Mouse (Mus musculus) neural tube, embryonic 12.5 days (tissue): ENCODE measurements around the gene Nagpa. TPM values are rescaled to one million over a fixed set of nuclear protein-coding genes. Genes with fewer than 3 reads are reported as not detected.
"Not testable (repeated sequence)": the region's sequence is repeated elsewhere in the genome, so short reads cannot be mapped to it uniquely, and the experiment has no call there.

Experiments used
- ATAC-seq: fragments of 200-750 bp; cut with Nextera tagmentation; 2 replicates; pipeline ENCODE4 v1.8.0; 2017; ENCODE audit warnings: low read depth, mild to moderate bottlenecking, moderate TSS enrichment, moderate library complexity; ENCODE audit not compliant: low FRiP score
- H3K27ac ChIP-seq: fragments of 300-500 bp; sonication (generic); 2 replicates; pipeline ENCODE4 v1.5.1; 2016
- H3K27me3 ChIP-seq: fragments of 300-500 bp; sonication (generic); replicated peaks from 2 replicates; pipeline ENCODE4 v1.6.1; 2016; ENCODE audit warnings: mild to moderate bottlenecking
- H3K36me3 ChIP-seq: fragments of 300-500 bp; sonication (generic); 2 replicates; pipeline ENCODE4 v1.6.1; 2016; ENCODE audit warnings: mild to moderate bottlenecking
- H3K4me1 ChIP-seq: fragments of 300-500 bp; sonication (generic); 2 replicates; pipeline ENCODE4 v1.6.1; 2016
- H3K4me2 ChIP-seq: fragments of 300-500 bp; sonication (generic); replicated peaks from 2 replicates; pipeline ENCODE4 v1.6.1; 2016; ENCODE audit warnings: mild to moderate bottlenecking
- H3K4me3 ChIP-seq: fragments of 300-500 bp; sonication (generic); 2 replicates; pipeline ENCODE4 v1.5.1; 2016
- H3K9ac ChIP-seq: fragments of 300-500 bp; sonication (generic); 2 replicates; pipeline ENCODE4 v1.6.1; 2016; ENCODE audit warnings: mild to moderate bottlenecking
- H3K9me3 ChIP-seq: fragments of 300-500 bp; sonication (generic); 2 replicates; pipeline ENCODE4 v1.6.1; 2016; ENCODE audit warnings: mild to moderate bottlenecking
- WGBS: fragments of 180-500 bp; shearing (Covaris S2); methylation state at CpG from one replicate; pipeline ENCODE4 v1.1.7; 2016; 5-methylcytosine and 5-hydroxymethylcytosine counted together
- polyA plus RNA-seq: library from polyadenylated mRNA; unstranded; fragments of >200 nt; fragmentation: Nextera tagmentation; extraction: Ambion mirVana; gene quantifications from 2 replicates; pipeline ENCODE4 v1.2.1, GENCODE M21; 2016

Nagpa gene
- polyA plus RNA-seq, result 12.2 and 12.6 TPM in 2 replicates

DNA sequence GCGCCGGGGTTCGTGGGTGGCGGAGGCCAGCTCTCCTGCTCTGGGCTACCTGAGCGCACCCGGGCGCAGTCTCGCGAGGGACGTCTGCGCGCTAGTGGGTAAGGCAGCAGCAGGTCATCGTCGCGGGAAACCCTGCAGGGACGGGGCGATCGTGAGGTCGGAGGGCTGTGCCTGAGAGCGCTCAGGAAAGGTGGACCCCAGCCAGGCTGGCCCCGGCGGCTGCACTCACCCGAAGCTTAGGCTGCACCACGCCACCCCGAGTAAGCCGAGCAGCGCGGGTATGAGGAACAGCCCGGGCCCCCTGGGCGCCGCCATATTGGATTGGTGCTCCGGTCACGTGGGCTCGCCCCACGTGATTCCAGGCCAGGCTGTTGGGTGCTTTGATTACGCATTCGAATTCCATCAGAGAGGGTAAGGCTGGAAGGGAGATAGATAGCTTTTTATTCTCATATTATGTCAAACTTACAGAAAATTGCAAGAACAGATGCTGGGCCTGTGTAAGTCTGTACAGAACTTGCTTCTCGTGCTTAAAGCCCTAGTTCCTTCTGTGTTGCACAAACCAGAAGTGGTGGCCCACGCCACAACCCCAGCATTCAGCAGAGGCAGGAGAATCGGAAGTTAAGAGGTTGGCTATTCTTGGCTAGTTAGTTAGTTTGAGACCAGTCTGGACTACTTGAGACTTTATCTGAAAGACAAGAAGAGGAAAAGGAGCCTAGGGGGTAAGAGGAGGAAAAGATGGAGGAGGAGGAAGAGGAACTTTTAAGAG is at the start of gene Nagpa:
Gene Nagpa (minus strand): TSS at position 345 of the 766 bp plus-strand sequence.
- Histone ChIP-seq H3K9me3 (no peaks in the 10 kb centered on the region), H3K4me2 (peak within 1 kb of the TSS; percentile 99), H3K36me3 (0 out of 2 replicates have a peak, but pooled peaks cover 5% of the 10 kb centered on the region), H3K4me3 (peak within 1 kb of the TSS; percentile 82), H3K9ac (peak within 1 kb of the TSS; percentile 61), H3K4me1 (peaks cover 8% of the 10 kb centered on the region; the same call in 1 of the 2 replicates), H3K27ac (no peak within 1 kb of the TSS), H3K27me3 (0 out of 2 replicates have a peak, but pooled peaks cover 6% of the 10 kb centered on the region)
- peak; percentile 89 for ATAC-seq
- WGBS, result 4% methylated on average over 40 of the region's 40 CpGs

DNA sequence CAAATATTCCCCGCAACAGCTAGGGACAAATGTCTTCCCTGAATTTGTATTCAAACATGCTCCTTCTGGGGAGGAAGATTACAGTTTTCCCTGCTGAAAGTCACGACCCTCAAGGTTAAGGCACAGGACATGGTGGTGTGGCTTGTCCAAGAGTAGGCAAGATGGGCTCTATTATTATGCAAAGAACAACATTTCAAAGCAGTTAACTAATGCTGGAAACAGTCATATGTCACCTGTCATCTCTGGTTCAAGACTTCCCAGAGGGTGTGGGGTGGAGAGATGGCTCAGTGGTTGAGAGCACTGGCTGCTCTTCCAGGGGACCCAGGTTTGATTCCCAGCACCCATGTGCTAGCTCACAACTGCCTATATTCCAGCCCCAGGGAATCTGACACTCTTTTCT is 48.4 kb upstream of the Nagpa start:
- peaks cover 20% of the 10 kb centered on the region for H3K36me3 ChIP-seq
- no peaks in the 10 kb centered on the region for H3K9me3 ChIP-seq
- no peak overlapping the region for H3K4me3 ChIP-seq
- no peak overlapping the region for H3K27ac ChIP-seq
- no peak overlapping the region for H3K9ac ChIP-seq
- no peak overlapping the region for H3K4me2 ChIP-seq
- H3K4me1 ChIP-seq, result peaks cover 13% of the 10 kb centered on the region; the same call in 1 of the 2 replicates
- no peaks in the 10 kb centered on the region for H3K27me3 ChIP-seq
- WGBS, result 94% methylated on average over 2 of the region's 2 CpGs
- no peak for ATAC-seq

DNA sequence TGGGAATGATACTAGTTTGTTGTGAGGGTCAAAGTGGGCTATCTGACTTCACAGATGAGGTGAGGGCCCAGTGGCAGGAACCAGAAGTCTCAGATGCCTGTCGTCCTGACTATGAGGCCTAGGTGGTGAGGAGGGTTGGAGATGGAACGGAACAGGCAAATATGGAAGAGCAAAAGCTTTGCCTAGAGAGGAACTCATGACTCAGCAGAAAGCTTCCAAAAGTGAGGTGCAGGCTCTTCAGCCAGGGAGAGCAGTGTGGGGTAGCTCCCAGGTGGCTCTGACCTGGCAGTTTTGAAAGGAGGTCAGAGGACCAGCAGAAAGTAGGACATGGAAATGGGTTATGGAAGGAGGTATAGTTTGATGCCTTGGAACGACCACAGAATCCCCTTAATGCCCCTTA is 47.1 kb upstream of the Nagpa start:
- Histone ChIP-seq H3K4me3 (no peak overlapping the region), H3K9ac (no peak overlapping the region), H3K4me2 (no peak overlapping the region), H3K36me3 (peaks cover 28% of the 10 kb centered on the region), H3K27ac (no peak overlapping the region), H3K4me1 (peaks cover 13% of the 10 kb centered on the region; the same call in 1 of the 2 replicates), H3K27me3 (no peaks in the 10 kb centered on the region), H3K9me3 (no peaks in the 10 kb centered on the region)
- WGBS, result 89% methylated on average over 3 of the region's 3 CpGs
- ATAC-seq, result no peak

DNA sequence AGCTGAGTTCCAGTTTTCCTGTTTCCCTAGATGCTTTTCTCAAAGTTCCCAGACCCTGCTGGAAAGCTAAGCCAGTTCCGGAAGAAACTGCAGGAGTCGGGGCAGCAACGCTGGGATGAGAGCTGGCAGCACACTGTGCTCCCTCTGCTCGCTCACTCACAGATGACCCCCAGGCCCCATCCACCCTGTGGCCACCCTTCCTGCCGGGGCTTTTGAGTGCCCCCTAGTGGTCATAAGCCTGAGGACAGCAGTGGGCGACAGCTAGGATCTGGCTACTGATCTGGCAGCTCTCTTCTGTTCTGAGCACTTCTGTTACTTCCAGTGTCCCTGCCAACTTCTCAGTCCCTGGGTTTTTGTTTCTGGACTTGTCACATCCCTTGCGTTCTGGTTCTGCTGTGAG is 40.6 kb upstream of the Nagpa start:
- Histone ChIP-seq H3K4me1 (no peaks in the 10 kb centered on the region), H3K27me3 (no peaks in the 10 kb centered on the region), H3K36me3 (peaks cover 71% of the 10 kb centered on the region), H3K27ac (no peak overlapping the region), H3K9ac (no peak overlapping the region), H3K4me2 (no peak overlapping the region), H3K4me3 (no peak overlapping the region), H3K9me3 (no peaks in the 10 kb centered on the region)
- no peak for ATAC-seq
- 38% methylated on average over 7 of the region's 7 CpGs for WGBS

DNA sequence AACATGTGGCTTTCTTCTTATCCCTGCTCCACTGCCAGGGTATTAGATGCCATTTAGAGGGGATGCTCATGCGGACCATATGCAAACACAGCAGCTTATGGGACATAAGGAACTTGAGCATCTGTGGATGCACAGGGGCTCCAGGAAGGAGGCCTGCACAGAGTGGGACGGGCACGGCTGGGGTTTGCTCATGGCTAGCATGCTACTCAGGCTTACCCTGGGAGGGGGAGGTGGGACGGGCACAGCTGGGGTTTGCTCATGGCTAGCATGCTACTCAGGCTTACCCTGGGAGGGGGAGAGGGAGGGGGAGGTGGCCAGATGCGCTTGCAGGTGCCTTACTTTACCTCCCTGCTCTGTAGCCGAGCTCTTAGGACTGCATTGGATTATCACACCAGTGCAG is 39.1 kb upstream of the Nagpa start:
- no peak overlapping the region for H3K4me3 ChIP-seq
- H3K27ac ChIP-seq, result no peak overlapping the region
- peaks cover 63% of the 10 kb centered on the region for H3K36me3 ChIP-seq
- 84% methylated on average over 6 of the region's 6 CpGs for WGBS
- ATAC-seq, result no peak
- H3K4me2 ChIP-seq, result no peak overlapping the region
- H3K27me3 ChIP-seq, result no peaks in the 10 kb centered on the region
- no peak overlapping the region for H3K9ac ChIP-seq
- H3K4me1 ChIP-seq, result no peaks in the 10 kb centered on the region
- no peaks in the 10 kb centered on the region for H3K9me3 ChIP-seq

DNA sequence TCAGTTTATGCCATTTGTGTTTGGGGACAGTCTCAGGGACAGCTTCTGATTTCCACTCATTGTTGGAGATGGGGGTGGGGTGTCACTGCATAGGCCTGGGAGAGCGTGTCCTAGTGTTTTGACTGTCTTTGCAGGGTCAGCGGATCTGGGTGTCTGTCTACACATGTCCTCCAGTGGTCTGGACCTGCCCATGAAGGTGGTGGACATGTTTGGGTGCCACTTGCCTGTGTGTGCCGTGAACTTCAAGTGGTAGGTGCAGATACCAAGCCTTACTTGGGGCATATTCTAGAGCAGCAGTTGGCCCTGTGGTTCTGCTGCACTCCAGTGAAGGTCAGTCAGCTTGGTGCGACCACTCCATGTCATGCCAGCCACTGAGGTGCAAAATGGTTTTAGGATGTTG is 38.5 kb upstream of the Nagpa start:
- 94% methylated on average over 4 of the region's 4 CpGs for WGBS
- H3K9ac ChIP-seq, result no peak overlapping the region
- no peak for ATAC-seq
- no peaks in the 10 kb centered on the region for H3K4me1 ChIP-seq
- peaks cover 58% of the 10 kb centered on the region for H3K36me3 ChIP-seq
- no peaks in the 10 kb centered on the region for H3K27me3 ChIP-seq
- H3K4me3 ChIP-seq, result no peak overlapping the region
- H3K27ac ChIP-seq, result no peak overlapping the region
- no peaks in the 10 kb centered on the region for H3K9me3 ChIP-seq
- no peak overlapping the region for H3K4me2 ChIP-seq

DNA sequence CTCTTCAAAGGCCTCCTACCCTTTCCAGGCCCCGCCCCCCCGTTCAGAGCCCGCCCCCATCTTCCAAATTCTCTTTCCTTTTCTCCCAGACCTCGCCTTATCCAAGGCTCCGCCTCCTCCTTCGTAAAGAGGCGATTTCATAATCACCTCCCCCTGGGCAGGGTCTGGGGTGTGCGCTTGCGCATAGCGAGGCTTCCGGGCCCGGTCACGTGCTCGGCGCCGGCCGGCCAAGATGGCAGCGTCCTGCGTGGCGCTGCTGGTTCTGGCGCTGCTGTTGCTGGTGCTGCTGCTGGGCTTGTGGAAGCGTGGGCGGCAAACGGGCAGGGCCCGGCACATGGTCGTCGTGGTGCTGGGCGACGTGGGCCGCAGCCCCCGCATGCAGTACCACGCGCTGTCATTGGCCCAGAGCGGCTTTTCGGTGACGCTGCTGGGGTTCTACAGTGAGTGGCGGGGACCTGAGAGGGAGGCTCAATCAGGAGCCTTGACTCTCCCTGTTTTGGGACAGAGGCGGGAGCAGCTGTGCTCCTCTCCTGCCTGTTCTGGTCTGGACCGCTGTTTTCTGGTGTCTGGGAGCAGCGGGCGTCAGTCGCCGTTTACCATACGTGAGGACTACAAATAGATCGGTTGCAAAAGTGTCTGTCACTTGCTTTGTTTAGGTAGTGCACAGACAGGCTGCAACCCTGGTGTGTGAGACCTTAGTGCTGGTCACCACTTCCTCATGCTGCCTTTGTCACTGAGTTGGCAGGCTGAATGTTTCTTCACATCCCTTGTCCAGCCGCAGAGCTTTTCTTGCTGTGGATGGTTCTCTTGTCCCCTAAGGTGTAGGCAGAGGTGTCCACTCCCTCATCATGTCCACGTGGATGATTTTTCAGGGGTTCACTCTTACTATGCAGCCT is 29.9 kb upstream of the Nagpa start, which contains the start of gene Alg1:
Gene Alg1 (plus strand): TSS at position 204 of the 896 bp plus-strand sequence.
- peak; percentile 93 for ATAC-seq
- peak within 1 kb of the TSS; percentile 78 for H3K9ac ChIP-seq
- H3K4me2 ChIP-seq, result peak within 1 kb of the TSS; percentile 73
- WGBS, result 2% methylated on average over 47 of the region's 47 CpGs
- H3K27ac ChIP-seq, result no peak within 1 kb of the TSS
- no peaks in the 10 kb centered on the region for H3K27me3 ChIP-seq
- no peaks in the 10 kb centered on the region; the same call in 1 of the 2 replicates for H3K36me3 ChIP-seq
- peak within 1 kb of the TSS; percentile 80 for H3K4me3 ChIP-seq
- H3K4me1 ChIP-seq, result peaks cover 8% of the 10 kb centered on the region
- no peaks in the 10 kb centered on the region for H3K9me3 ChIP-seq

DNA sequence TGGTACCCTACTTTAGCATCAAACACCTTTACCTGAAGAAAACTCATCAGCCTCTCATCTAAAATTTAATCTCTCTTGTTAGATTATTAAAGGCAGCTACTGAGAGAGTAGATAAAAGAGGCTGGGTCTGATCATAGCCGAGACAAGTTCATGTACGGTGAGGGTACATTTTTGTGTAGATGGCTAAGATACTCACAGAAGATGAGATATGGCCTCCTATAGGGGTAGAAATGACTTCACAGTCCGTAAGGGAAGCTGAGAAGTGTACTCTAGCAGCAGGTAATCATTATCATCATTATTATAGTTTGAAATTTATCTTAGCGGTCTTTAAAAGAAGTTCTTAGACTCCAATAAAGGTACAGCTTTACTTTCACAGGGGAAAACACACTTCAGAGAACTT is 29.2 kb upstream of the Nagpa start:
- ATAC-seq, result no peak
- Histone ChIP-seq H3K27me3 (no peaks in the 10 kb centered on the region), H3K36me3 (no peaks in the 10 kb centered on the region), H3K4me3 (0 out of 2 replicates have a peak overlapping the region, but pooled peaks have one; percentile 80), H3K27ac (no peak overlapping the region), H3K9ac (no peak overlapping the region), H3K4me2 (peak overlapping the region; percentile 73), H3K4me1 (peaks cover 8% of the 10 kb centered on the region), H3K9me3 (no peaks in the 10 kb centered on the region)
- 76% methylated on average over 4 of the region's 4 CpGs for WGBS

DNA sequence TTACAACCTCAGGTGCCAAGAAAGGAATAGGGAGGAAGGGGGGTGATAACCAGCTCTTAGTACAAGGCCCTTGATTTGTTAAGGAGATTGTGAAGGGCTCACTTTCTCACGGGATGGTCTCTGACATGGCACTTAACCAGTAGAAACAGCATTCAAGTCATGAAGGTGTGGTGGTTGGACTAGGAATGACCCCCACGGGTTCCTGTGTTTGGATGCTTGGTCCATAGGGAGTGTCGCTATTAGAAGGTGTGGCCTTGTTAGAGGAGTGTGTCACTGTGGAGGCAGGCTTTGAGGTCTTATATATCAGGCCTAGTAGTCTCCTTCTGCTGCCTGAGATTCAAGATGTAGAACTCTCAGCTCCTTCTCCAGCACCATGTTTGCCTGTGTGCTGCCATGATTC is 24.3 kb upstream of the Nagpa start:
- not testable (repeated sequence) for H3K4me3 ChIP-seq, H3K27ac ChIP-seq, H3K4me1 ChIP-seq, H3K36me3 ChIP-seq, H3K27me3 ChIP-seq, H3K4me2 ChIP-seq, H3K9ac ChIP-seq, H3K9me3 ChIP-seq, ATAC-seq
- WGBS, result 80% methylated on average over 3 of the region's 3 CpGs

DNA sequence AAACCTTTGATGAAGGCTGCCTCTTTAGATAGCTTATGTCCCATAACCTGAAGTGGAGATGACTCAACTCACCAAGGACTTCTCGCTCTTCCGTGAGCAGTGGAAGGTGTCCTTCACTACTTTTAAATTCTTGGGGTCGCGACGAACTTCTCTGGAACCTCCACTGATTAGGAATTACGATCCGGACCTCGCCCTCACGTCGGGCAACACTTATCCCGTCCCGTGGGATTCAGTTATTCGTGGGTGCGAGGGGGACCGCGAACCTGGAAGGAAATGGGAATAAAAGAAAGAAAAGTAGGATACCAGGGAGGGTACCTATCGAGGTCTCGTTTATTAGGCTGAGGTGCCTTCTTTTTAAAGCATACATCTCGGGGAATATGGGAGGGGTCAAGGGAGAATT is 23.7 kb upstream of the Nagpa start:
- not testable (repeated sequence) for H3K4me2 ChIP-seq, ATAC-seq
- 82% methylated on average over 19 of the region's 19 CpGs for WGBS

DNA sequence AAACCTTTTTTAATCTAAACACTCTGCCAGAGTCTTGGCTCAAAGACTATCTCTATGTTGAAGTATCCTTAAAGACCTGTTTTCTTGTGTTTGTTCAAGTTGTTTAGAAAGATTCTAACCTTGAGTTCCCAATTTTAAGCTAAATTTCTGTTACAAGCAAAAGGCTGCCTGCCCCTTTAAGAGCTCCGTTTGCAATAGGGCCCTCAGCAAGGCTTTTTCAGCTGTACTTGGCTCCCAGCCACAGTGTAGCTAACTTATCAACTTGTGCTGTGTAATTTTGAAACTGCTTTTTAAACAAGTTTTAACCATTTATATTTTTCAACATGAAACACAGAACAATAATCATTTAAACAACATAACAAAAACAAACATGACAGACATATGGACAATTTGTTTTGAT is 22.7 kb upstream of the Nagpa start:
- not testable (repeated sequence) for H3K4me1 ChIP-seq, ATAC-seq
- WGBS, result 18% methylated on average over 1 of the region's 1 CpGs

More for the DNA sequence above, 23.7 kb upstream of the Nagpa start:
- H3K36me3 ChIP-seq, H3K27me3 ChIP-seq, H3K4me1 ChIP-seq, H3K4me3 ChIP-seq, H3K27ac ChIP-seq, H3K9ac ChIP-seq, H3K9me3 ChIP-seq: not testable (repeated sequence)

DNA sequence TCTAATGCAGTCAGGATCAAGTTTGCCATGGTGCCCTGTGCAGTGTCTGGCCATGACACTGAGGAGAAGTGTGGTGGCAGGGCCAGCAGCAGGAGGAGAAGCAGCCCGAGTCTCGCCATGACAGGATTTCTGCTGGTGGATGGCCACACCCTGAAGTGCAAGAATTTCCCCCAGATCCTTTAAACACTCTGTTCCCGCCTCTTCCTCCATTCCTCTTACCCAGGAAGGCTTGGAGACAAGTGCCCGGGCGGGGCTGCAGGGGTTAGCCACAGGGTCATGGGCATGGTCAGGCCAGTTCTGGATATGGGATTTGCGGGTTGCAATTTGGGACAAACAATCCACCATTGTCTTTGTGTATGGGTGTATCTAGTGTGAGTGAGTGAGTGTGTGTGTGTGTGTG is 18.3 kb upstream of the Nagpa start, which contains the start of gene AU021092:
Gene AU021092 (minus strand): TSS at position 160 of the 400 bp plus-strand sequence.
- no peaks in the 10 kb centered on the region for H3K4me1 ChIP-seq
- H3K9ac ChIP-seq, result no peak within 1 kb of the TSS
- H3K9me3 ChIP-seq, result no peaks in the 10 kb centered on the region
- H3K27ac ChIP-seq, result no peak within 1 kb of the TSS
- H3K4me3 ChIP-seq, result no peak within 1 kb of the TSS
- no peak for ATAC-seq
- no peaks in the 10 kb centered on the region for H3K36me3 ChIP-seq
- WGBS, result 76% methylated on average over 6 of the region's 6 CpGs
- H3K4me2 ChIP-seq, result no peak within 1 kb of the TSS
- no peaks in the 10 kb centered on the region for H3K27me3 ChIP-seq

More for the DNA sequence above, 22.7 kb upstream of the Nagpa start:
- not testable (repeated sequence) for H3K4me2 ChIP-seq, H3K9me3 ChIP-seq, H3K4me3 ChIP-seq, H3K27me3 ChIP-seq, H3K36me3 ChIP-seq, H3K9ac ChIP-seq, H3K27ac ChIP-seq
